Mouse (Mus musculus): Measurements from ENCODE around the gene Tom1l2.
A peak's percentile ranks its signal among the peaks of the same experiment; 100 is the strongest.

Tom1l2 gene

GRCm38 (mm10) chr11:60265271-60265985 is 87.3 kb downstream of the Tom1l2 start:
- no peak for DNase-seq (ENCODE audit: low spot score in 2 of 2)

DNA sequence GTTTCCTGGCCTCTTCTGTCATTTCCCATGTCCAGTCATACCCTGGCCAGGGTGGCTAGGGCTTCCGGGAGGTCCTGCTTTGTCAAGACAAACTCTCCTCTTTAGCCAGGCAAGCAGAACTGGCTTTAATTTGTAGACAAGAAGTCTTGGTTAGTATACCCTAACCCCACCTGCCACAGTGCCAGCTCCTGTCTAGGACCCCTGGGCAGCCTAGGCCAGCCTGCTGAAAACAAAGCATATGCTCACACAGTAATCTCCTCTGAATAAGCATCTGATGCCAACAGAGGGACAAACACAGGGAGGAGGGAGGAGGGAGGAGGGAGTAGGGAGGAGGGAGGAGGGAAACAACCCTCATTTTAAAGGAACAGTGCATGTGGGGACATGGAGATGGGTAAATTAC is 88.1 kb downstream of the Tom1l2 start:
- no peak for DNase-seq (ENCODE audit: low spot score in 2 of 2)

DNA sequence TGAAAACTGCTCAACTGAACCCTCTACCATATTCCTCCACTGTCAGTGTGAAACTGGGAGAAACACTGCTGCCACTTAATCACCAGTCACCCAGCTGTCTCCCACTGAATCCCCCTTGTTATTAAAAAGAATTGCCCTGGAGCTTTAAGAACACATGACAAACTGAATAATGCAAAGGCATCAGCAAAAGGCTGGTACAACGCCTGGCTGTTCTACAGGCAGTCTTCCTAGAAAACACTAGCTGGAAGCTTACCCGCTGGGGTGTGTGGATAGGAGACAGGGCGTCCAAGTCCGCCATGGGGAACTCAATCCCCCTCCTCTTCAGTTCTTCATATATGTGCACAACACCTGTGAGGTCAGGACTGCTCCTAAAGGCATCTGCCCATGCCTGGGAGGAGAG is 90.3 kb downstream of the Tom1l2 start:
- no peak for DNase-seq (ENCODE audit: low spot score in 2 of 2)

GRCm38 (mm10) chr11:60260743-60261142 is 92.0 kb downstream of the Tom1l2 start:
- DNase-seq (ENCODE audit: low spot score in 2 of 2): no peak

DNA sequence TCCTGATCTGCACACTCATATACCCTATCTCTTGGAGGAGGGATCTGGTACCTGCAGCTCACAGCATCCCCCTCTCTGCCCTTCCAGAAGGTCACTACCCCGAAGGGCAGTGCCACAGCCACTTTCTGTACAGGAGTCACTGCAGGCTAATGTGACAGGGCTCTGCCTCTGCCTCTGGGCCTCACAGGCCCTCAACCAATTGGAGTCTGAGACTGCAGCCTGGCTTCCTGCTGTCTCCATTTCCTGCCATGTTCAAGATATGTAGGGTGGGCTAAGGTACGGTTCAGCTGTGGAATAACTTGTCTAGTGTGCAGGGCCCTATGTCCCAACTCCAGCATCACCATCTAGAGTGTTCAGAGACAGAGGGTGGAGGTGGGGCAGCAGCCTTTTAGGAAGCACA is 95.0 kb downstream of the Tom1l2 start:
- DNase-seq (ENCODE audit: low spot score in 2 of 2): no peak

DNA sequence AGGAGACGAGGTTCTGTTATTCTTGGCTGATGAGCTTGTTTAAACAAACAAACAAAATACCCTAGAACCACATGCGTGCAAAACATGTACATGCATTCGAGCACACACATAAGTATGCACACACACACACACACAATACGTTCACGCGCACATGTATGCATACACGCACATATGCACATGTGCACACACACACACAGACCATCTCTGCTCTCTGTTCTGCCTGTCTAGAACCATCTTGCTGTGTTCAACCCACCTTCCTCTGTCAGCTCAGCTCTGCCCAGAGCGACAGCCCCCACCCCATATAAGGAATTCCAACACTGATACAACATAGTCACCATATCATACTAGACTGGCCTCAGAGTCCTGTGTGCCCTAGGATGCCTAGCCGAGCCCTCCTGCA is 96.0 kb downstream of the Tom1l2 start:
- DNase-seq (ENCODE audit: low spot score in 2 of 2): no peak

GRCm38 (mm10) chr11:60256176-60256681 is 96.5 kb downstream of the Tom1l2 start:
- no peak for DNase-seq (ENCODE audit: low spot score in 2 of 2)

DNA sequence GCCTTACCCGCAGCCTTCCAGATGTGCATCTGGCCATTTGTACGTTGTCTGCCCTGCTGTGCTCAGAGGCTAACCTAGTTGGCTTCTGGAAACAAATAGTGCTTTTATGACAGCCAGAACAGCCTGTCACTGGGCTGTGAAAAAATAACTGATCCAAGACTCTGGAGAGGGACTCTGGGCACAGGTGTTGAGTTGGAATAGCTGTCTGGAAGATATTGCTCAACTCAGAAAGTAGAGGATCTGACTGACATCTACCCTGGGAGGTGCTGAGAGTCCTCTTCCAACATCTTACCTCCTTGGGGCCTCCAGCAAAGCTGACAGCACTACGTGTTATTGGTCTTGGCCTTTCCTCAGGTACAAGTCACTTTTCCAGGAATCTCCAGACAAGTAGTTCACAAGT is 97.1 kb downstream of the Tom1l2 start:
- DNase-seq (ENCODE audit: low spot score in 2 of 2): no peak

- no peak for DNase-seq (ENCODE audit: low spot score in 2 of 2)
Measured at GRCm38 (mm10) chr11:60255181-60255580, 97.5 kb downstream of the Tom1l2 start.

DNA sequence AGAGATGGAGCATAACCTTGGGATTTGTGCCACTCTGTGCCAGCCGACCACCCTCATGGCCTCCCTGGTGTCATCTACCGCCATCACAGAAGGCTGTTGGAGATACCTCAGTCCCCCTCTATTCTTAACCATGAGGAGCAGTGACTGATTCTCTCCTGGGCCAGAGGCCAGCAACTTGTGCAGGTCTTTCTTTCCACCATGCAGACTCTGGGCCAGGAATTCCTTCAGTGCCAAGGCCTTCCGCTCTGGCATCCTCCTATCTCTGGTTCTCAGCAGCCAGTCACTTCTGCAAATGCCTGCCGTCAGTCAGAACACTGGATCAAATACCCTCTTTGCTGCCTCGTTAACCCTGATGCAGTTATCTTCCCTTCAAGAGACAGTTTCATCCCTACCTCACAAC is 98.4 kb downstream of the Tom1l2 start:
- no peak for DNase-seq (ENCODE audit: low spot score in 2 of 2)

DNA sequence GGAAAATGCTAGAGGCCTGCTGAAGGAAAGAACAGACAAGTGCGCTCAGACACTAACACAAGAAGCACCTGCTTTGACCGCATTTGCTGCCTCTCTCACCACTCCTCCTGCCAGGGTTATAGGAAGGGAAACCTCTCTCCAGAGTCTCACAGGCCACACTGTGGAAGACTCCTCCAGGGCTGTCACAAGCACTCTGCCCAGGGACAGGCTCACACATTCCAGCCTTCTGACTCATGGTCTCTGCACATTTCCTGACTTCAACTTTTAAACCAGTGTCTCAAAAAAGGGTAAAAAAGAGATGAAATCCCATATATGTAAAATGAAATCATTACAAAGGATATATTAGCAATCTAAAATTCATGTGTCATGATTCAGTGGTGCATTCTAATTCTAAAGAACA is 99.2 kb downstream of the Tom1l2 start:
- no peak for DNase-seq (ENCODE audit: low spot score in 2 of 2)

DNA sequence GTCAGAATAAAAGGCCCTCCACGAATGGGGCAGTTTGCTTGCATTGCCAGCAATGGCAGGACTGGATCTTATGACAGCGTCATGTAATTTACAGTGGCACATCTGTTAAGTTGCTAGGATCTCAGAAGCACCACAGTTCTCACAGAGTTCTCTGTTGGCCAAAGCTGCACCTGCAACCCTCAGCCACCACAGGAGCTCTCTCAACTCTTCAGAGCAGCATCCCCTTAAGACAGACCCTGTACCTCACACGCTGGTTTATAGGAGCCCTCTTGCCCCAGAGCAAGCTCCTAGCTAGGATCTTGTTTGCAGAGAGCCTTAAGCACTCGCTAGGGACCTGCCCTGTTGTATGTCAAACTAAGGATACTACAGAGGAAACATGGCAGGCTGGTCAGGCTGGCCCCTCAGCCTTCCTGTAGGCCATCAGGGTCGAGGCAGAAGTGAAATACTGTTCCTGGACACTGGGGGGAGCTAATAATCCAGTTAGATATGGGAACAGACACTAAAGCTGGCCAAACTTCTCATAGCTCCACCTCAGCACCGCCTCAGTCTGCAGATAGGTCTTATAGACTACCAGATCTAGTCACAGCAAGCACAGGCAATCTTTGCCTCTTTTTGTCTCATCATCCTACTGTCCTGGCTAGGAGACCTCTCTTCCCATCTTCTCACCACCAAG is 101.6 kb downstream of the Tom1l2 start:
- peak; percentile 22 to 28 for DNase-seq (ENCODE audit: low spot score in 2 of 2)

DNA sequence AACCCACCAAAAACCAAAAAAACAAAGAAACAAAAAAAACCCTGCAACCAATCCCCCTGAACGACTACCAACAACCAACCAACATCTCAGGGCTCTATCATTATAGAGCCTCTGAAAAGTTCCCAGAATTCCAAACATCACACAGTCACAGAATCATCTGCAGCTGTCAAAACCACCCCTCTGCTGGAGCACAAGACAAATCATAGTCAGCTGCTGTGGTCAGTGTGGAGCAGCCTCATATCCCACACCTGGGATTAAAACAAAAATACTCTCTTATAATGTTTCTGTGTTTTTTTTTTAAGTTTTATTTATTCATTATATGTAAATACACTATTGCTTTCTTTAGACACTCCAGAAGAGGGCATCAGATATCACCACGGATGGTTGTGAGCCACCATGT is 102.8 kb downstream of the Tom1l2 start:
- no peak for DNase-seq (ENCODE audit: low spot score in 2 of 2)

DNA sequence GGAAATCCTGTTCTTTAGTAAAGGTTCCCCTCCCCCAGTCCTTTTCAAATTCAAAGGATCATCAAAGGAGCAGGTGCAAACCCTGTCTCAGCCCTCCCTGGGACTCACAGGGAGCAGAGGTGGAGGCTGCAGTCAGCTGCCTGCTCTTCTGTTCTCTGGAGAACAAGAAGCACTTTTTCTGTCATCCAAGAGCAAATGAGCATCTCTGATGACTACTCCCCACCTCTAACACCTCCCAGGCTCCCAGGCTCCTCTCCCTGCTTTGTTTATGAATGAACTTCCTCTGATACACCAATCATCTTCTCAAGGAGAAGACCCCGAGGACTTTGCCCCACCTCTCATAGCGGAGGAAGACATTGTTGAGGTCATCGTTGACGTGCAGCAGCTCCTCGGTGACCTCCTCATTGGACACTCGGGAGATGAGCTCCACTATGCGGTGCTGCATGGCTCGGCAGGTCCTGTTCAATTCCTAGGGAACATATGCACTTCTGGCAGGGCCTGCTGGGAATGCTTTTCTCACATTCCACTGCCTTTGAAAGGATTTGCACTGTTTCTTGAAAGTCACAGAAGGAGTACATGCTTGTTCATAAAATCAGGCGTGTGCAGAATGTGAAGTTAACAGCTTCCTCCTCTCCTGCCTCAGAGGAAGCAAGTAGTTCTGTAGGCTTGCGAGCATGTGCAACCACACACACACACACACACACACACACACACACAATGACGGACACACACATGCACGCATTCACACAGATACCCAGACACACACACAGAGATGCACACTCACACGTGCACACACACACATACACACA is 103.9 kb downstream of the Tom1l2 start:
- no peak for DNase-seq (ENCODE audit: low spot score in 2 of 2)

GRCm38 (mm10) chr11:60247753-60248550 is 104.8 kb downstream of the Tom1l2 start:
- no peak for DNase-seq (ENCODE audit: low spot score in 2 of 2)

DNA sequence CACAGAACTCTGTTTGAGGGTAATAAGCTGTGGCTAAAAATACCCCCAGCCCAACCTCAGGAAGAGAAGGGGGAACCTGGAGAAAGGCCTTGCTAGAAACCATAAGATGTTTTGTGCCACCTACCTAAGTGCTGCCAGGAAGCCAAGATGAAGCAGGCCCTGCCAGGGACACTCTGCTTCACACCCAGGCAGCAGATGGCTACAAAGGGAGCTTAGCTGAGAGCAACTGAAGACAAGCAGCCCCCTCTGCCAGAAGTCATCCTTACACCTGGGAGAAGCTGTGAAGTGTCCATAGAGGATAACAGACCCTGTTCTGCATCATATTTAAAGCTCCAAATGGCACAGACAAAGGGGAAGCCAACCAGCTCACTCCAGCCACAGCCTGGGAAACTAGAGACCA is 106.6 kb downstream of the Tom1l2 start:
- no peak for DNase-seq (ENCODE audit: low spot score in 2 of 2)

DNA sequence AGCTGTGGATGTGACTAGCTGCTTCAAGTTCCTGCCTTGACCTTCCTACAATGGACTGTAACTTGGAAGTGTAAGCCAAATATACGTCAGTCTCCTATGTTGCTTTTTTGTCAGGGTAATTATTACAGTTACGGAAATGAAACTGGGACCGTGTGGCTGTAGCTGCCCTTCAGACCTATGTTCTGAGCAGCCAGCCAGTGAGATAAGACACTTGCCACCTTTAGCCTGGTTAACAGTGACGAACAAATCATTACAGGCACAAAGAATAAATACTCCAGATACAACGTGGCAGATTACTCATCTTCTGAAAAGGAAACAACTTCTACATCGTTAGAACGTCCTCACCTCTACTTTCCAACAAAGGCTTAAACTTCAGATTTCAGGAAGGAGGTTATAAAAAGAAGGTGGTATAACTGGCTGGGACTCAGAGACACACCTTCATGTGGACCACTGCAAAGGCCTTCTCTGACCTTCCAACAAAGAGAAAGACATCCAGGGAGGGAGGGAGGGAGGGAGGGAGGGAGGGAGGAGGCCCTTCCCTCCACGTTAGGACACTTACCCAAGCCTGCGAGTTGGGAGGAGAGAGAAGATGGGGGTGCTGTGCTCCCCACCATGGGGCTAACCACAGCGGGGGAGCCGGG is 108.1 kb downstream of the Tom1l2 start:
- no peak for DNase-seq (ENCODE audit: low spot score in 2 of 2)

DNA sequence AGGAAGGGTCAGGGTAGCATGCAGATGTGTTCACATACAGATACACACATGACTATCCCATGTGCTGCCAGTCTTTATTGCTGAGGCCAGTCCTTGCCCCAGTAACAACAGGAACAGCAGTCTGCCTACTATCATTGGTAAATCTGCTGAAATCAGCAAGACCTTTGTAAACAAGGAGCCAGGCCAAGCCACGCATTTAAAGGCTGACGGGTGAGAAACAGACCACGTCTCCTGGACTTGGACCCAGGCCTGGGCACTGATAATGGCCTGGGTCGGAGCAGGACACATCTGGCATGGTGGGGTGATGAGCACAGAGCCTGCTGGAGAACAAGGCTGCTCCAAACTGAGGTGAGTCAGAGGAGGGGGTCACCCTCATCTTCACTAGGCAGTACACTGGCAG is 112.2 kb downstream of the Tom1l2 start:
- no peak for DNase-seq (ENCODE audit: low spot score in 2 of 2)

GRCm38 (mm10) chr11:60235351-60235750 is 117.4 kb downstream of the Tom1l2 start:
- no peak for DNase-seq (ENCODE audit: low spot score in 2 of 2)

DNA sequence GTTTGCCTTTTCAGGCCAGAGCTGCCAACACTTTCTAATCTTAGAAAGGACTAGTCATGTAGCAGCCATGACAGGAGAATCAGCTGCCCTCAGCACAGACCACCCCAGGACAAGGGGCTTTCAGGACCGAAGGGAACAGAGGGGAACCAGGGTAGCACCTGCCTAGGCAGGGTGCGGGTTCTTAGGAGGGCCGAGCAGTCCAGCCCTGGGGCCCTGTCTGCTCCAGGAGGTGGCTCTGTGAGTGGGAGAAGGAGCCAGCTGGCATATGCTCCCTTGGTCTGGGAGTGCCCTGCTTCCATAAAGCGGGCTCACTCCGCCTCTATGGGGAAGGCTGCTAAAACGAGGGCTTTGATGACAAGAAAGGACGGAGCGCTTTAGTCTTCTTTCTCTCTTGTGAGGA is 119.5 kb downstream of the Tom1l2 start:
- no peak for DNase-seq (ENCODE audit: low spot score in 2 of 2)

DNA sequence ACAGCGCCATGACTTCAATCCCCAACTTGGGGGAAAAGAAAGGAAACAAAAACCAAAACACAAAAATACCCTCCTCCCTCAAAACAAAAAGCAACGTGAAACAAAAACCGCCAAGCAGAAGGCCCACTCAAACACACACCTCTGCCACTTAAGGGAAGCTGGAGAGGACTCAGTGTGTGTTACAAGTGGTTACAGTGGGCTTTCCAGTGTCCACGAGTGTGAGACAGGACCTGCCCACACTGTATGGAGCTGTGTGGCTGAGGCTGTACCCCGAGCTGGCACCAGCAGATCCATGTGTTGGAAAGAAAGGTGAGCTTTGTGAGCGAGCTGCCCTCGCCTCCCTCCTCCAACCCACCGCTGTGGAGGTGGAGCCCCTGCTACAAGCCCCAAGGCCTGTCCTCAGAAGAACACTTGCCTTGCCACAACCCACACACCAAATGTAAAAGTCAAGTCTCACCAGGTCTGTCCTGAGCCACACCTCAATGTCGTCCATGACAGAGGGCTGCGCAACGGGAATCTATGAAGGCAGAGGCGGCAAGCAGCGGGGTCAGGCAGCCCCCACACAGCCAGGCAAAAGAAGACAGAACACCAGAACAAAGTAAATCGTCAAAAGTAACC is 120.2 kb downstream of the Tom1l2 start:
- DNase-seq (ENCODE audit: low spot score in 2 of 2): no peak
